Mouse (Mus musculus) lung, adult 2 months (tissue): Measurements from ENCODE around the gene Ptgs2. TPM values are rescaled to one million over a fixed set of nuclear protein-coding genes. Genes with fewer than 3 reads are reported as not detected.

Experiments used
- DNase-seq: peaks from one replicate; pipeline ENCODE4 v3.0.0; 2022
- H3K4me1 ChIP-seq: fragments of 200-500 bp; 2 replicates; pipeline ENCODE4 v1.6.1; 2011; ENCODE audit warnings: low read length; ENCODE audit not compliant: control insufficient read depth, insufficient read depth
- H3K4me3 ChIP-seq: fragments of 200-500 bp; replicated peaks from 2 replicates; pipeline ENCODE3; 2011; ENCODE audit warnings: low read depth, mild to moderate bottlenecking, control low read depth, low read length; ENCODE audit errors: extremely low read depth
- CTCF ChIP-seq: fragments of 200-500 bp; IDR thresholded peaks from 2 replicates; pipeline ENCODE4 v1.5.1; 2011; ENCODE audit warnings: mild to moderate bottlenecking, low read length, control low read depth; ENCODE audit not compliant: insufficient read depth
- POLR2A ChIP-seq: fragments of 200-500 bp; IDR thresholded peaks from 2 replicates; pipeline ENCODE4 v1.6.1; 2011; ENCODE audit warnings: low read depth, mild to moderate bottlenecking, control low read depth, low read length, borderline replicate concordance; ENCODE audit errors: extremely low read depth
- WGBS: fragments of 180-500 bp; shearing (Covaris S2); methylation state at CpG from one replicate; pipeline ENCODE4 v1.1.7; 2018; 5-methylcytosine and 5-hydroxymethylcytosine counted together
- polyA plus RNA-seq: library from polyadenylated mRNA; depleted of rRNA; stranded (reverse); fragments of >200 nt; gene quantifications from 2 replicates; pipeline ENCODE4 v1.2.3, GENCODE M21; 2012; rRNA removed

Gene Ptgs2
- polyA plus RNA-seq, 1 experiment: 3.4 TPM

GRCm38 (mm10) chr1:150141939-150142338 lies 42.1 kb downstream of the Ptgs2 start:
- TF ChIP-seq POLR2A (no peak), CTCF (no peak)
- no peaks in the 10 kb centered on the region for H3K4me1 ChIP-seq
- no peak overlapping the region for H3K4me3 ChIP-seq
- DNase-seq: no peak
- 81% methylated on average over 1 of the region's 1 CpGs for WGBS

- H3K4me3 ChIP-seq: no peak overlapping the region
- H3K4me1 ChIP-seq: no peaks in the 10 kb centered on the region
- 50% methylated on average over 1 of the region's 1 CpGs for WGBS
- no peak for DNase-seq
- TF ChIP-seq POLR2A: no peak
Observed at GRCm38 (mm10) chr1:150143578-150143977, 43.7 kb downstream of the Ptgs2 start.

DNA sequence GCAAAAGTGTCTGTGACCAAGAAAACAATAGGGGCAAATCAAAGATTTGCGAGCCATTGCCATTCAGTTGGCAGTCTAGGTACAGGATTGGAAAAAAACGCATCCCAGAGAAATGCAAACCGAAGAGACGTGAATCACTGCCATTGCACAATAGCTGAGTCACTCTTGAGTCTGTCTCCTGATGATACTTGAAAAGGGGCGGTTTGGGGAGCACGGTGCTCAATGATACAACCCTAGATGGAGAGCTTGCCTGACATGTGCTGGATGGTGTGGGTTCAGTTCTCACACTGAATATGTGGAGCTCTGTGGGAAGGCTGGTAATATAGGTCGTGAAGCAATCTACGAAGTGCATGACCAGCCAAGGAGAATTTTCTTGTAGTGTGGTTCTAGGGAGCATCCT lies 45.2 kb downstream of the Ptgs2 start:
- H3K4me1 ChIP-seq: no peaks in the 10 kb centered on the region
- 74% methylated on average over 8 of the region's 8 CpGs for WGBS
- TF ChIP-seq CTCF: no peak
- TF ChIP-seq POLR2A: no peak
- DNase-seq: no peak
- H3K4me3 ChIP-seq: no peak overlapping the region

DNA sequence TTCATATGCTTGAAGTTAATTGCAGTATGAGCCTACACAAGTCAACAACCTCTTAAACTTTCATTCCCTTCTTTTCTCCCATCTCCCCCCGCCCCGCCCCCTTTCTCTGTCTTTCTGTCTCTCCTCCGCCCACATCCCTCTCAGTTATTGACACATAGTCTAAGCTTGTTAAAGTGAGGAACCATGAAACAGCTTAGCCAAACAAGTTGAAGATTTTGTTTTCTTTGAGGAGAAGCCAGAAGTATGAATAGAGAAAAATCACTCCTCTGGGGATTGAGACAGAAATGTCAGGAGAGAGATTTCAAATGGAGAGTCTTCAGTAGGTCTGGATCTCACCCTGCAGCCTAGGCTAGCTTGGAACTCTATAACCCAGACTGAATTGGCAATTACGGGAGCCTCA lies 47.4 kb downstream of the Ptgs2 start:
- 85% methylated on average over 4 of the region's 4 CpGs for WGBS
- H3K4me1 ChIP-seq: no peaks in the 10 kb centered on the region
- H3K4me3 ChIP-seq: no peak overlapping the region
- no peak for DNase-seq
- TF ChIP-seq POLR2A (no peak), CTCF (no peak)

- TF ChIP-seq POLR2A (no peak), CTCF (no peak)
- H3K4me1 ChIP-seq: no peaks in the 10 kb centered on the region
- no peak for DNase-seq
- WGBS: 65% methylated on average over 3 of the region's 3 CpGs
- no peak overlapping the region for H3K4me3 ChIP-seq
Observed at GRCm38 (mm10) chr1:150151411-150151810, 51.6 kb downstream of the Ptgs2 start.

Other genes starting within 250 kb of the Ptgs2 start
- gene Pla2g4a, start 138.7 kb upstream of the Ptgs2 start, polyA plus RNA-seq: 1.8 and 2.9 TPM in 2 replicates
- gene Pdc, start 219.4 kb downstream of the Ptgs2 start, polyA plus RNA-seq: not detected in 2 replicates